Mouse (Mus musculus) large intestine, adult 2 months (tissue): ENCODE results near the gene Pank4. TPM values are rescaled to one million over a fixed set of nuclear protein-coding genes. Genes with fewer than 3 reads are reported as not detected.

ENCODE experiments used
- polyA plus RNA-seq: library from polyadenylated mRNA; depleted of rRNA; stranded (reverse); fragments of >200 nt; gene quantifications from 2 replicates; pipeline ENCODE4 v1.2.3, GENCODE M21; 2012; rRNA removed

The Pank4 gene
- polyA plus RNA-seq, 1 experiment = 39.7 TPM

Other genes with a start within 250 kb of the Pank4 start
- 0.05 and 0.15 TPM in 2 replicates for gene Ttc34, start 126.7 kb upstream of the Pank4 start, polyA plus RNA-seq
- gene Mmel1, start 94.5 kb upstream of the Pank4 start, polyA plus RNA-seq = 0.05 TPM in 1 of 2 replicates, not detected in the other
- 121 and 158 TPM in 2 replicates for gene Fam213b, start 65.0 kb upstream of the Pank4 start, polyA plus RNA-seq
- 87.7 and 134 TPM in 2 replicates for gene Tnfrsf14, start 35.6 kb upstream of the Pank4 start, polyA plus RNA-seq
- gene Hes5, start 3.2 kb upstream of the Pank4 start, polyA plus RNA-seq = 0.64 and 0.69 TPM in 2 replicates
- gene Plch2, start 92.7 kb downstream of the Pank4 start, polyA plus RNA-seq = 28.5 and 45.9 TPM in 2 replicates
- gene Pex10, start 102.9 kb downstream of the Pank4 start, polyA plus RNA-seq = 11.4 and 14.2 TPM in 2 replicates
- gene Rer1, start 122.3 kb downstream of the Pank4 start, polyA plus RNA-seq = 116 and 137 TPM in 2 replicates
- 1.3 and 2.2 TPM in 2 replicates for gene Morn1, start 122.5 kb downstream of the Pank4 start, polyA plus RNA-seq